Comparison of ENCODE assay signal across 13 mouse cellular contexts in genomic region chr3:142125556-142125955, GRCm38 (mm10). TPM values are rescaled to one million over a fixed set of nuclear protein-coding genes. Genes with fewer than 3 reads are reported as not detected.
A peak's percentile ranks its signal among the peaks of the same experiment; 100 is the strongest.
DNase-seq lines count a peak whose midpoint lies in the region; ATAC-seq and TF ChIP-seq lines count a peak whose summit lies in the region.
"Had no signal": no experiment of that assay in that cellular context is flagged by ENCODE, and none has a peak within 500 bp of the region (broad histone marks: within the 10 kb centered on the region; RNA-seq: fewer than 3 reads in every experiment).

No protein-coding gene starts in this region.

- ATAC-seq in limb, embryonic 13.5 days (ENCODE audit: low FRiP score, low read depth) = 0 out of 2 replicates have a peak, but pooled peaks have one; percentile 45
- ATAC-seq in heart, embryonic 12.5 days (ENCODE audit: insufficient number of reproducible peaks, low FRiP score) = peak; percentile 71
- ATAC-seq in liver, embryonic 16.5 days (ENCODE audit: low read depth) = peak; percentile 61
- ATAC-seq: forebrain, postnatal 0 days had no signal

- no peak overlapping the region for H3K9ac ChIP-seq in limb, embryonic 13.5 days
- no peak overlapping the region for H3K9ac ChIP-seq in heart, embryonic 12.5 days
- no peak overlapping the region for H3K9ac ChIP-seq in liver, embryonic 16.5 days (ENCODE audit: low read depth, low read length)
- H3K9ac ChIP-seq: embryonic facial prominence, embryonic 13.5 days; forebrain, postnatal 0 days; hindbrain, embryonic 15.5 days had no signal

- no peak overlapping the region for H3K27ac ChIP-seq in limb, embryonic 13.5 days
- no peak overlapping the region for H3K27ac ChIP-seq in limb, embryonic 10.5 days
- no peak overlapping the region for H3K27ac ChIP-seq in heart, embryonic 12.5 days (ENCODE audit: poor library complexity, severe bottlenecking)
- no peak overlapping the region for H3K27ac ChIP-seq in liver, embryonic 16.5 days (ENCODE audit: low read length)
- H3K27ac ChIP-seq in kidney, adult 2 months (ENCODE audit: insufficient read depth, low read depth, low read length) = no peak overlapping the region
- H3K27ac ChIP-seq: embryonic facial prominence, embryonic 13.5 days; hindbrain, embryonic 15.5 days; macrophage had no signal

- no peaks in the 10 kb centered on the region for H3K36me3 ChIP-seq in limb, embryonic 13.5 days
- H3K36me3 ChIP-seq in limb, embryonic 10.5 days = no peaks in the 10 kb centered on the region
- no peaks in the 10 kb centered on the region for H3K36me3 ChIP-seq in heart, embryonic 12.5 days
- H3K36me3 ChIP-seq in liver, embryonic 16.5 days (ENCODE audit: control insufficient read depth, insufficient read depth) = no peaks in the 10 kb centered on the region
- H3K36me3 ChIP-seq in kidney, adult 2 months (ENCODE audit: control insufficient read depth, insufficient read depth, low read length) = no peaks in the 10 kb centered on the region
- H3K36me3 ChIP-seq: embryonic facial prominence, embryonic 13.5 days; hindbrain, embryonic 15.5 days had no signal

- H3K4me3 ChIP-seq in limb, embryonic 13.5 days = no peak overlapping the region
- H3K4me3 ChIP-seq in limb, embryonic 10.5 days = no peak overlapping the region
- no peak overlapping the region for H3K4me3 ChIP-seq in heart, embryonic 12.5 days
- no peak overlapping the region for H3K4me3 ChIP-seq in liver, embryonic 16.5 days (ENCODE audit: low read depth, low read length)
- no peak overlapping the region for H3K4me3 ChIP-seq in kidney, adult 2 months (ENCODE audit: insufficient read depth, low read depth, low read length)
- H3K4me3 ChIP-seq: embryonic facial prominence, embryonic 13.5 days; hindbrain, embryonic 15.5 days had no signal

- H3K9me3 ChIP-seq in limb, embryonic 13.5 days = no peaks in the 10 kb centered on the region
- H3K9me3 ChIP-seq in limb, embryonic 10.5 days (replicated peaks) = no peaks in the 10 kb centered on the region
- no peaks in the 10 kb centered on the region for H3K9me3 ChIP-seq in heart, embryonic 12.5 days (replicated peaks)
- no peaks in the 10 kb centered on the region for H3K9me3 ChIP-seq in liver, embryonic 16.5 days (replicated peaks; ENCODE audit: control insufficient read depth, low read length)
- H3K9me3 ChIP-seq: embryonic facial prominence, embryonic 13.5 days; hindbrain, embryonic 15.5 days had no signal

- H3K27me3 ChIP-seq in limb, embryonic 13.5 days = peaks cover 30% of the 10 kb centered on the region
- H3K27me3 ChIP-seq in limb, embryonic 10.5 days (ENCODE audit: low read depth, poor library complexity, severe bottlenecking) = peaks cover 16% of the 10 kb centered on the region; the same call in 1 of the 2 replicates
- peaks cover 21% of the 10 kb centered on the region for H3K27me3 ChIP-seq in heart, embryonic 12.5 days (replicated peaks)
- H3K27me3 ChIP-seq in liver, embryonic 16.5 days (ENCODE audit: control insufficient read depth, insufficient read depth, low read depth, low read length) = no peaks in the 10 kb centered on the region
- H3K27me3 ChIP-seq in kidney, adult 2 months (replicated peaks; ENCODE audit: control insufficient read depth, insufficient read depth, low read length) = no peaks in the 10 kb centered on the region
- H3K27me3 ChIP-seq: embryonic facial prominence, embryonic 13.5 days; hindbrain, embryonic 15.5 days had no signal

- peaks cover 35% of the 10 kb centered on the region for H3K4me1 ChIP-seq in limb, embryonic 13.5 days
- peaks cover 45% of the 10 kb centered on the region for H3K4me1 ChIP-seq in limb, embryonic 10.5 days
- peaks cover 10% of the 10 kb centered on the region for H3K4me1 ChIP-seq in heart, embryonic 12.5 days (replicated peaks)
- no peaks in the 10 kb centered on the region for H3K4me1 ChIP-seq in liver, embryonic 16.5 days (ENCODE audit: control insufficient read depth, low read depth, low read length)
- no peaks in the 10 kb centered on the region for H3K4me1 ChIP-seq in kidney, adult 2 months (ENCODE audit: control insufficient read depth, insufficient read depth, low read length)
- H3K4me1 ChIP-seq: embryonic facial prominence, embryonic 13.5 days; hindbrain, embryonic 15.5 days had no signal

- no peak for DNase-seq in limb, embryonic 10.5 days (ENCODE audit: low spot score)
- DNase-seq in retina, postnatal 1 day = peak; percentile 11
- DNase-seq in urinary bladder, adult 2 months (ENCODE audit: low spot score) = no peak
- DNase-seq in kidney, adult 2 months = no peak
- DNase-seq: cerebellum, adult 18-20 months; forebrain, postnatal 0 days; kidney, postnatal 14 days had no signal

- TF ChIP-seq POLR2A in kidney, adult 2 months (IDR thresholded peaks at IDR 0.05; ENCODE audit: low read depth, low read length) = no peak

- 32% methylated on average over 2 of the region's 2 CpGs for WGBS in limb, embryonic 13.5 days
- WGBS in limb, embryonic 10.5 days = 34% methylated on average over 2 of the region's 2 CpGs
- 15% methylated on average over 2 of the region's 2 CpGs for WGBS in heart, embryonic 12.5 days
- 44% methylated on average over 2 of the region's 2 CpGs for WGBS in liver, embryonic 16.5 days (ENCODE audit: insufficient replicate concordance)
- 70% methylated on average over 2 of the region's 2 CpGs for WGBS in kidney, adult 2 months

- no peak for TF ChIP-seq CTCF in kidney, adult 2 months (conservative IDR thresholded peaks at IDR 0.05; ENCODE audit: insufficient read depth, insufficient read length, low read depth, low read length)

- no peak overlapping the region for H3K4me2 ChIP-seq in limb, embryonic 13.5 days (replicated peaks)
- no peak overlapping the region for H3K4me2 ChIP-seq in heart, embryonic 12.5 days
- no peak overlapping the region for H3K4me2 ChIP-seq in liver, embryonic 16.5 days (ENCODE audit: low read depth, low read length)
- H3K4me2 ChIP-seq: embryonic facial prominence, embryonic 13.5 days; hindbrain, embryonic 15.5 days had no signal

RNA-seq across cellular contexts. Expression of gene Bmpr1b, which starts 43.7 kb away (rescaled TPM):
- 15.6 and 15.9 TPM in 2 replicates for polyA plus RNA-seq in limb, embryonic 13.5 days (2015; fragmentation: Nextera tagmentation; extraction: Ambion mirVana)
- polyA plus RNA-seq in limb, embryonic 10.5 days (2016; fragmentation: Nextera tagmentation; extraction: Ambion mirVana) = 5.1 and 7.2 TPM in 2 replicates
- 1.8 and 2.4 TPM in 2 replicates for polyA plus RNA-seq in heart, embryonic 12.5 days (2016; fragmentation: Nextera tagmentation; extraction: Ambion mirVana)
- 0.09 TPM in 2 replicates for polyA plus RNA-seq in liver, embryonic 16.5 days (2015; fragmentation: Nextera tagmentation; extraction: Ambion mirVana)
- polyA plus RNA-seq in urinary bladder, adult 2 months (2012; rRNA removed) = 1.7 and 2.2 TPM in 2 replicates
- polyA plus RNA-seq in kidney, adult 2 months (2012; rRNA removed) = 1.4 and 2.0 TPM in 2 replicates
- polyA plus RNA-seq: macrophage had no signal
